Mouse (Mus musculus) G1E (cell line): Measurements from ENCODE around the gene Hspa1b.

Experiments
- CTCF ChIP-seq: IDR thresholded peaks from 2 replicates; pipeline ENCODE4 v1.5.1; 2012; ENCODE audit warnings: low read depth, low read length, inconsistent platforms, mixed read lengths
- GATA1 ChIP-seq: IDR thresholded peaks from 2 replicates; pipeline ENCODE4 v1.6.1; 2012; ENCODE audit warnings: borderline replicate concordance, low read length, inconsistent platforms, mixed read lengths
- TAL1 ChIP-seq: conservative IDR thresholded peaks from 2 replicates; pipeline ENCODE4 v1.6.1; 2012; ENCODE audit warnings: low read depth, low read length, inconsistent platforms, mixed read lengths

DNA sequence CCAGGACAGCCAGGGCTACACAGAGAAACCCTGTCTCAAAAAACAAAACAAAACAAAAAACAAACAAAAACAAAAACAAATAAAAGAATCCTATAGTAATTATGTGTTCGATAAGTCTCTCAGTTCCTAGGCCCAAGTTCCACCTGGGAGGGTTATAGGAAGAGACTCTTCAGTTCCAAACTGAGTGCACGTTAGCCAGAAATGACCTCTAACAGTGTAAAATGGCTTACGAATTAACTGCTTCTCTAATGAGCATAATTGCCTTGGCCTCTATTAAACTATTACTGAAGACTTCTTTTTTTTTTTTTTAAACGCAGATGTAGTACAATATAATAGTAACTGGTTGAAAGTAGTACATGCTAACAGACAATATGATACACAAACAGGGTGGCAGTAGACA, 5.1 kb downstream of the Hspa1b start:
- TF ChIP-seq CTCF (no peak), GATA1 (no peak), TAL1 (no peak)
